Mouse (Mus musculus) stomach, postnatal 0 days (tissue): ENCODE measurements around the gene Pou2f3. TPM values are rescaled to one million over a fixed set of nuclear protein-coding genes. Genes with fewer than 3 reads are reported as not detected.
A peak's percentile ranks its signal among the peaks of the same experiment; 100 is the strongest.

Source experiments
- ATAC-seq: fragments of 200-750 bp; cut with Nextera tagmentation; 2 replicates; pipeline ENCODE4 v1.8.0; 2017; ENCODE audit not compliant: low FRiP score, low TSS enrichment
- DNase-seq: peaks from one replicate; pipeline ENCODE4 v3.0.0-alpha.2; 2016; ENCODE audit warnings: low spot score
- H3K27ac ChIP-seq: fragments of 300-500 bp; sonication (generic); replicated peaks from 2 replicates; pipeline ENCODE4 v1.5.1; 2014; ENCODE audit warnings: mild to moderate bottlenecking, control low read depth
- H3K27me3 ChIP-seq: fragments of 300-500 bp; sonication (generic); 2 replicates; pipeline ENCODE4 v1.6.1; 2014; ENCODE audit warnings: low read length; ENCODE audit not compliant: control insufficient read depth, insufficient read depth
- H3K36me3 ChIP-seq: fragments of 300-500 bp; sonication (generic); 2 replicates; pipeline ENCODE4 v1.6.1; 2014; ENCODE audit warnings: low read length, mixed read lengths; ENCODE audit not compliant: control insufficient read depth, insufficient read depth
- H3K4me1 ChIP-seq: fragments of 300-500 bp; sonication (generic); replicated peaks from 2 replicates; pipeline ENCODE4 v1.6.1; 2014; ENCODE audit warnings: antibody characterized with exemption; ENCODE audit not compliant: control insufficient read depth, insufficient read depth
- H3K4me2 ChIP-seq: fragments of 300-500 bp; sonication (generic); replicated peaks from 2 replicates; pipeline ENCODE4 v1.6.1; 2014; ENCODE audit warnings: low read depth, mild to moderate bottlenecking, control low read depth, moderate library complexity
- H3K4me3 ChIP-seq: fragments of 300-500 bp; sonication (generic); 2 replicates; pipeline ENCODE4 v1.5.1; 2014; ENCODE audit warnings: low read depth, low read length, control low read depth
- H3K9ac ChIP-seq: fragments of 300-500 bp; sonication (generic); 2 replicates; pipeline ENCODE4 v1.6.1; 2014; ENCODE audit warnings: mild to moderate bottlenecking, low read length, control low read depth, mixed read lengths
- H3K9me3 ChIP-seq: fragments of 300-500 bp; sonication (generic); 2 replicates; pipeline ENCODE4 v1.6.1; 2016; ENCODE audit warnings: low read length; ENCODE audit not compliant: control insufficient read depth
- CTCF ChIP-seq: IDR thresholded peaks from 2 replicates; pipeline ENCODE4 v1.5.1; 2016; ENCODE audit warnings: antibody characterized with exemption, low read depth, mild to moderate bottlenecking, moderate library complexity
- EP300 ChIP-seq: optimal IDR thresholded peaks from 2 replicates; pipeline ENCODE3; 2016; ENCODE audit warnings: antibody characterized with exemption
- WGBS: fragments of 180-500 bp; shearing (Covaris S2); extraction: QIAGEN DNeasy Blood & Tissue Kit; methylation state at CpG from one replicate; pipeline ENCODE4 v1.1.7; 2014; 5-methylcytosine and 5-hydroxymethylcytosine counted together
- polyA plus RNA-seq: library from polyadenylated mRNA; unstranded; fragments of >200 nt; fragmentation: Nextera tagmentation; extraction: Ambion mirVana; gene quantifications from 2 replicates; pipeline ENCODE4 v1.2.1, GENCODE M21; 2015

Gene Pou2f3
- 1.7 and 2.5 TPM in 2 replicates for polyA plus RNA-seq

- no peaks in the 10 kb centered on the region for H3K36me3 ChIP-seq
- H3K4me1 ChIP-seq: peaks cover 7% of the 10 kb centered on the region; the same call in 1 of the 2 replicates
- 8% methylated on average over 13 of the region's 13 CpGs for WGBS
- H3K4me3 ChIP-seq: no peak within 1 kb of the TSS
- DNase-seq: peak; percentile 41
- H3K27me3 ChIP-seq: no peaks in the 10 kb centered on the region
- ATAC-seq: peak; percentile 53; the same call in 1 of the 2 replicates
- no peaks in the 10 kb centered on the region for H3K9me3 ChIP-seq
- H3K4me2 ChIP-seq: peak within 1 kb of the TSS; percentile 31
- 0 out of 2 replicates have a peak within 1 kb of the TSS, but pooled peaks have one; percentile 23 for H3K9ac ChIP-seq
- peak within 1 kb of the TSS; percentile 69 for H3K27ac ChIP-seq
- TF ChIP-seq CTCF (no peak), EP300 (no peak)
These were observed at the start of gene Pou2f3 for GRCm38 (mm10) chr9:43210190-43210682. Pou2f3 (minus strand) TSS chr9:43210369.

GRCm38 (mm10) chr9:43253271-43253681 is 43.1 kb upstream of the Pou2f3 start:
- Histone ChIP-seq H3K9me3 (no peaks in the 10 kb centered on the region), H3K9ac (no peak overlapping the region; the same call in 1 of the 2 replicates), H3K36me3 (no peaks in the 10 kb centered on the region), H3K27ac (peak overlapping the region; percentile 67), H3K4me2 (no peak overlapping the region), H3K4me3 (no peak overlapping the region), H3K4me1 (no peaks in the 10 kb centered on the region), H3K27me3 (no peaks in the 10 kb centered on the region)
- no peak for TF ChIP-seq EP300
- no peak for TF ChIP-seq CTCF
- ATAC-seq (peak; percentile 53; the same call in 1 of the 2 replicates), DNase-seq (no peak)
- 32% methylated on average over 5 of the region's 5 CpGs for WGBS

- Histone ChIP-seq H3K4me3 (no peak overlapping the region), H3K9me3 (no peaks in the 10 kb centered on the region), H3K27me3 (no peaks in the 10 kb centered on the region), H3K4me1 (no peaks in the 10 kb centered on the region), H3K36me3 (no peaks in the 10 kb centered on the region), H3K27ac (peak overlapping the region; percentile 45), H3K4me2 (no peak overlapping the region), H3K9ac (no peak overlapping the region; the same call in 1 of the 2 replicates)
- TF ChIP-seq EP300 (no peak), CTCF (no peak)
- ATAC-seq: no peak
- WGBS: 60% methylated on average over 3 of the region's 3 CpGs
- no peak for DNase-seq
These were observed 42.6 kb upstream of the Pou2f3 start for GRCm38 (mm10) chr9:43252790-43253189.

GRCm38 (mm10) chr9:43251786-43252185 is 41.6 kb upstream of the Pou2f3 start:
- H3K27me3 ChIP-seq: no peaks in the 10 kb centered on the region
- H3K4me3 ChIP-seq: no peak overlapping the region
- no peak overlapping the region for H3K4me2 ChIP-seq
- no peak for DNase-seq
- no peaks in the 10 kb centered on the region for H3K4me1 ChIP-seq
- ATAC-seq: 0 out of 2 replicates have a peak, but pooled peaks have one; percentile 3
- TF ChIP-seq EP300 (no peak), CTCF (no peak)
- 55% methylated on average over 2 of the region's 2 CpGs for WGBS
- no peak overlapping the region for H3K27ac ChIP-seq
- H3K9ac ChIP-seq: no peak overlapping the region
- H3K36me3 ChIP-seq: no peaks in the 10 kb centered on the region
- no peaks in the 10 kb centered on the region for H3K9me3 ChIP-seq

GRCm38 (mm10) chr9:43246738-43247180 is 36.6 kb upstream of the Pou2f3 start:
- H3K4me2 ChIP-seq: no peak overlapping the region
- H3K4me3 ChIP-seq: no peak overlapping the region
- TF ChIP-seq CTCF: no peak
- TF ChIP-seq EP300: no peak
- no peaks in the 10 kb centered on the region for H3K9me3 ChIP-seq
- WGBS: 20% methylated on average over 10 of the region's 10 CpGs
- ATAC-seq: 0 out of 2 replicates have a peak, but pooled peaks have one; percentile 28
- no peaks in the 10 kb centered on the region for H3K36me3 ChIP-seq
- no peak overlapping the region for H3K9ac ChIP-seq
- peak; percentile 51 for DNase-seq
- H3K4me1 ChIP-seq: no peaks in the 10 kb centered on the region
- H3K27me3 ChIP-seq: no peaks in the 10 kb centered on the region
- no peak overlapping the region for H3K27ac ChIP-seq

GRCm38 (mm10) chr9:43245801-43246570 is 35.8 kb upstream of the Pou2f3 start:
- Histone ChIP-seq H3K27me3 (no peaks in the 10 kb centered on the region), H3K9ac (no peak overlapping the region), H3K4me2 (no peak overlapping the region), H3K4me3 (no peak overlapping the region), H3K4me1 (no peaks in the 10 kb centered on the region), H3K9me3 (no peaks in the 10 kb centered on the region), H3K27ac (no peak overlapping the region), H3K36me3 (no peaks in the 10 kb centered on the region)
- DNase-seq (no peak), ATAC-seq (no peak)
- no peak for TF ChIP-seq CTCF
- TF ChIP-seq EP300: no peak
- WGBS: 83% methylated on average over 7 of the region's 7 CpGs
